Mouse (Mus musculus) neural tube, embryonic 11.5 days (tissue): ENCODE results near the gene Vwa8. TPM values are rescaled to one million over a fixed set of nuclear protein-coding genes. Genes with fewer than 3 reads are reported as not detected.

ENCODE experiments used
- ATAC-seq: fragments of 200-750 bp; cut with Nextera tagmentation; 2 replicates; pipeline ENCODE4 v1.8.0; 2017; ENCODE audit warnings: moderate number of reproducible peaks, mild to moderate bottlenecking, moderate TSS enrichment, moderate library complexity; ENCODE audit not compliant: insufficient read depth, low FRiP score, low TSS enrichment
- DNase-seq: peaks from one replicate; pipeline ENCODE4 v3.0.0-alpha.2; 2015; ENCODE audit warnings: low spot score
- H3K27ac ChIP-seq: fragments of 300-500 bp; sonication (generic); 2 replicates; pipeline ENCODE4 v1.5.1; 2014; ENCODE audit warnings: low read depth, mild to moderate bottlenecking, low read length
- H3K27me3 ChIP-seq: fragments of 300-500 bp; sonication (generic); 2 replicates; pipeline ENCODE4 v1.6.1; 2014; ENCODE audit warnings: mild to moderate bottlenecking, low read length, mixed read lengths; ENCODE audit not compliant: control insufficient read depth, insufficient read depth
- H3K36me3 ChIP-seq: fragments of 300-500 bp; sonication (generic); 2 replicates; pipeline ENCODE4 v1.6.1; 2014; ENCODE audit warnings: mild to moderate bottlenecking, low read length, moderate library complexity, mixed read lengths; ENCODE audit not compliant: control insufficient read depth, insufficient read depth
- H3K4me1 ChIP-seq: fragments of 300-500 bp; sonication (generic); 2 replicates; pipeline ENCODE4 v1.6.1; 2014; ENCODE audit warnings: low read length, mixed read lengths; ENCODE audit not compliant: control insufficient read depth, insufficient read depth
- H3K4me2 ChIP-seq: fragments of 300-500 bp; sonication (generic); 2 replicates; pipeline ENCODE4 v1.6.1; 2014; ENCODE audit warnings: low read depth, mild to moderate bottlenecking, moderate library complexity
- H3K4me3 ChIP-seq: fragments of 300-500 bp; sonication (generic); 2 replicates; pipeline ENCODE4 v1.5.1; 2014; ENCODE audit warnings: low read depth, low read length
- H3K9ac ChIP-seq: fragments of 300-500 bp; sonication (generic); 2 replicates; pipeline ENCODE4 v1.6.1; 2014; ENCODE audit warnings: mild to moderate bottlenecking, low read length
- H3K9me3 ChIP-seq: fragments of 300-500 bp; sonication (generic); 2 replicates; pipeline ENCODE4 v1.6.1; 2016; ENCODE audit warnings: low read length; ENCODE audit not compliant: control insufficient read depth
- WGBS: fragments of 180-500 bp; shearing (Covaris S2); extraction: QIAGEN DNeasy Blood & Tissue Kit; methylation state at CpG from one replicate; pipeline ENCODE4 v1.1.7; 2014; 5-methylcytosine and 5-hydroxymethylcytosine counted together
- polyA plus RNA-seq: library from polyadenylated mRNA; unstranded; fragments of >200 nt; fragmentation: Nextera tagmentation; extraction: Ambion mirVana; gene quantifications from 2 replicates; pipeline ENCODE4 v1.2.1, GENCODE M21; 2014

Vwa8 gene
- polyA plus RNA-seq, 1 experiment from 2014 or later, result 10.8 TPM

DNA sequence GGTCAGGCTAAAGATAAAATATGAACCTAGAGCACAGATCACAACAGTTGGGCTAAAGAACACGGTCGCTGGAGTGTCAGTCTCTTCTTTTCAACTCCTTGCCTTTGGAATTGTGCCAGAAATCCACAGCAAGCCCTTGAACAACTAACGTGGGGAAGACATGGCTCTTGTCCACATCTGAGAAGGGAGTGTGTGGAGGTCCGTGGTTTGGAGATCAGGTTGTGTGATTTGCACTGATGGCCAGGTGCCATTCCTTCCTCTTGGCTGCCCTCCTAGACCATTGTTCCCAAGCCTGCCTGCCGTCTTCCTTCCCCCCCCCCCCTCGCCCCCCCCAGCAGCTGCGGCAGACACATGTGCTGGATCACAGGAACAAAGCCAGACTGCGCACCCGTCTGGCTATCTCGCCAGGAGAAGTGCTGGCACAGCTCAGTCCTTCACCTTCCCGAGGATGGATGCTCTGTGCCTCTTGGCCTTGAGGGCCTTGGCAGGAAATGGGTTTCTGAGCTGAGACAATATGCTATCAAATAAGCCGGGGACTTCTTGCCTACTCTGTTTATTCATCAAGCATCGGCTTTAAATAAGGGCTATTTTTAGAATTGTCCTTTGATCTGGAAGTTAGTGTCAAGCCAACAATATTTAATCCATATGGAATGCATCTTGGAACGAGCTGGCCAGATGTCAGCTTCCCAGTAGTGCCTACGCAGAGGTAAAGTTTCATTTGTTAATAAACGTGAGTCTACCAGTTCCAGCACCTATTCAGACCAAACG lies 308.8 kb downstream of the Vwa8 start:
- no peak for ATAC-seq
- Histone ChIP-seq H3K36me3 (no peaks in the 10 kb centered on the region; the same call in 1 of the 2 replicates), H3K9ac (no peak overlapping the region), H3K4me3 (no peak overlapping the region), H3K4me2 (no peak overlapping the region), H3K4me1 (no peaks in the 10 kb centered on the region), H3K9me3 (no peaks in the 10 kb centered on the region), H3K27me3 (no peaks in the 10 kb centered on the region), H3K27ac (no peak overlapping the region)
- WGBS, result 67% methylated on average over 17 of the region's 17 CpGs
- no peak for DNase-seq

- Histone ChIP-seq H3K27ac (no peak overlapping the region), H3K4me1 (no peaks in the 10 kb centered on the region), H3K4me2 (no peak overlapping the region), H3K9me3 (no peaks in the 10 kb centered on the region), H3K4me3 (no peak overlapping the region), H3K36me3 (no peaks in the 10 kb centered on the region; the same call in 1 of the 2 replicates), H3K9ac (no peak overlapping the region), H3K27me3 (no peaks in the 10 kb centered on the region)
- WGBS, result 79% methylated on average over 12 of the region's 12 CpGs
- DNase-seq (no peak), ATAC-seq (no peak)
These were observed 309.3 kb downstream of the Vwa8 start for GRCm38 (mm10) chr14:79158219-79158521.

- ATAC-seq (no peak), DNase-seq (no peak)
- H3K4me3 ChIP-seq, result no peak overlapping the region
These were observed 309.9 kb downstream of the Vwa8 start for GRCm38 (mm10) chr14:79158673-79159200.

GRCm38 (mm10) chr14:79159451-79159850 lies 310.6 kb downstream of the Vwa8 start:
- Histone ChIP-seq H3K9ac (no peak overlapping the region), H3K4me1 (no peaks in the 10 kb centered on the region), H3K27ac (no peak overlapping the region), H3K4me2 (no peak overlapping the region), H3K9me3 (no peaks in the 10 kb centered on the region), H3K36me3 (no peaks in the 10 kb centered on the region; the same call in 1 of the 2 replicates), H3K27me3 (no peaks in the 10 kb centered on the region), H3K4me3 (no peak overlapping the region)
- DNase-seq, result no peak
- WGBS, result 95% methylated on average over 8 of the region's 8 CpGs
- ATAC-seq, result no peak

More at GRCm38 (mm10) chr14:79158673-79159200, 309.9 kb downstream of the Vwa8 start:
- Histone ChIP-seq H3K4me1 (no peaks in the 10 kb centered on the region), H3K27me3 (no peaks in the 10 kb centered on the region), H3K36me3 (no peaks in the 10 kb centered on the region; the same call in 1 of the 2 replicates), H3K9ac (no peak overlapping the region), H3K9me3 (no peaks in the 10 kb centered on the region), H3K27ac (no peak overlapping the region), H3K4me2 (no peak overlapping the region)
- 89% methylated on average over 4 of the region's 4 CpGs for WGBS

GRCm38 (mm10) chr14:79160486-79160885 lies 311.6 kb downstream of the Vwa8 start:
- H3K9ac ChIP-seq, result no peak overlapping the region
- no peak for ATAC-seq
- H3K36me3 ChIP-seq, result no peaks in the 10 kb centered on the region; the same call in 1 of the 2 replicates
- no peak for DNase-seq
- no peak overlapping the region for H3K4me2 ChIP-seq
- no peaks in the 10 kb centered on the region for H3K27me3 ChIP-seq
- H3K9me3 ChIP-seq, result no peaks in the 10 kb centered on the region
- H3K4me1 ChIP-seq, result no peaks in the 10 kb centered on the region
- H3K4me3 ChIP-seq, result no peak overlapping the region
- 90% methylated on average over 10 of the region's 10 CpGs for WGBS
- H3K27ac ChIP-seq, result no peak overlapping the region

GRCm38 (mm10) chr14:79160966-79161365 lies 312.1 kb downstream of the Vwa8 start:
- ATAC-seq (no peak), DNase-seq (no peak)
- Histone ChIP-seq H3K4me3 (no peak overlapping the region), H3K27ac (no peak overlapping the region), H3K4me1 (no peaks in the 10 kb centered on the region), H3K9me3 (no peaks in the 10 kb centered on the region), H3K4me2 (no peak overlapping the region), H3K27me3 (no peaks in the 10 kb centered on the region), H3K9ac (no peak overlapping the region), H3K36me3 (no peaks in the 10 kb centered on the region; the same call in 1 of the 2 replicates)
- whole genome bisulfite sequencing, result 94% methylated on average over 7 of the region's 7 CpGs

DNA sequence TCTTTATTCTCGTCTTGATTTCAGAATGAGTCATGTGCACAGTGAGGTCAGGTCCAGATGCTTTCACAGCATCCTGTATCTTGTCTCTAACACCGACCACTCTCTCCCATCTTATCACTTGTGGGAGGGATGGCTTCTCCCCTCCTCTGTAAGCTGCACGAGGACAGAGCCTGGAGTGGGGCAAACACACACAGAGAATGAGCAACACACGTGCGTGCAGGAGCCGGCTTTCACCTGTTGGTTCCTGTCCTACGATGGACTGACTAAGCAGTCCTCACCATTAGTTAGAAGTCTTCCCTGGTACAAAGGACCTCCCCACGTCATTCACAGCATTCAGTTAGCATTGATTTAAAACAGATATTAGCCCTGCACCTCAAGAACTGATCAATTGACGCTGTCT lies 312.9 kb downstream of the Vwa8 start:
- no peak for ATAC-seq
- no peak overlapping the region for H3K9ac ChIP-seq
- no peaks in the 10 kb centered on the region for H3K4me1 ChIP-seq
- H3K4me2 ChIP-seq, result no peak overlapping the region
- no peak overlapping the region for H3K27ac ChIP-seq
- DNase-seq, result no peak
- H3K9me3 ChIP-seq, result no peaks in the 10 kb centered on the region
- 91% methylated on average over 9 of the region's 9 CpGs for WGBS
- no peaks in the 10 kb centered on the region; the same call in 1 of the 2 replicates for H3K36me3 ChIP-seq
- H3K4me3 ChIP-seq, result no peak overlapping the region
- H3K27me3 ChIP-seq, result no peaks in the 10 kb centered on the region

- ATAC-seq (no peak), DNase-seq (no peak)
- H3K36me3 ChIP-seq, result no peaks in the 10 kb centered on the region; the same call in 1 of the 2 replicates
- 73% methylated on average over 9 of the region's 9 CpGs for WGBS
- H3K4me2 ChIP-seq, result no peak overlapping the region
- H3K9ac ChIP-seq, result no peak overlapping the region
- no peak overlapping the region for H3K27ac ChIP-seq
- H3K9me3 ChIP-seq, result no peaks in the 10 kb centered on the region
- H3K4me1 ChIP-seq, result no peaks in the 10 kb centered on the region
- no peaks in the 10 kb centered on the region for H3K27me3 ChIP-seq
- no peak overlapping the region for H3K4me3 ChIP-seq
These were observed 313.8 kb downstream of the Vwa8 start for GRCm38 (mm10) chr14:79162678-79163077.

DNA sequence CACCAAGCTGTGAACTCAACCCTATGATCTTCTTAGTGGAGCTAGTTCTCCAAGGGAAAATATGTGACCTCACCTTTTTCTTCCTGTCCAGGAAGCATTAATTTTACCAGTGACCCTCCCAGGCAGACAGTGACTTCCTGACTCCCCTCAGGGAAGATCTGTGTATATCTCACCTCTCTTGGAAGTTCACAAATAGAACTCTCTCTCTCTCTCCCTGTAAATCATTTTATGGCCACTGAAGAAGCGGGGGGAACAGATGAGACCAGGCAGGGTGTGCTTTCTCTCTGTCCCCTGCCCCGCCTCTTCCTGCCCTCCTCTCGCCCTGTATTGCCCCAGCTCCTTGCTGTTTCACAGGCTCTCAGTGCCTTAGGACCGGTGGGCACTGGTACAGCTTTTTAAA lies 315.5 kb downstream of the Vwa8 start:
- 62% methylated on average over 4 of the region's 4 CpGs for WGBS
- Histone ChIP-seq H3K4me3 (no peak overlapping the region), H3K9ac (no peak overlapping the region), H3K9me3 (no peaks in the 10 kb centered on the region), H3K4me1 (no peaks in the 10 kb centered on the region), H3K4me2 (no peak overlapping the region), H3K36me3 (no peaks in the 10 kb centered on the region; the same call in 1 of the 2 replicates), H3K27me3 (no peaks in the 10 kb centered on the region), H3K27ac (no peak overlapping the region)
- ATAC-seq (no peak), DNase-seq (no peak)
